Mouse (Mus musculus): ENCODE results near the gene Brd2. TPM values are rescaled to one million over a fixed set of nuclear protein-coding genes. Genes with fewer than 3 reads are reported as not detected.

Brd2 gene
- total and polyA plus RNA-seq, 3 experiments, result 99.5 to 252 (median 189) TPM

GRCm38 (mm10) chr17:34101604-34102032 lies 20.8 kb downstream of the Brd2 start (continued):
- TF ChIP-seq ZNF384 (IDR thresholded peaks at IDR 0.05; ENCODE audit: low read depth, low read length) (no peak), TCF12 (IDR thresholded peaks at IDR 0.05; ENCODE audit: low read depth, low read length) (0 out of 2 replicates have a peak, but pooled peaks have one; percentile 12), NRF1 (IDR thresholded peaks at IDR 0.05; ENCODE audit: insufficient read depth, low read depth, low read length, poor library complexity, severe bottlenecking) (no peak), MYB (IDR thresholded peaks at IDR 0.05; ENCODE audit: low read depth, low read length) (no peak), ZC3H11A (IDR thresholded peaks at IDR 0.05; ENCODE audit: low read depth, low read length) (peak; percentile 54), RCOR1 (IDR thresholded peaks at IDR 0.05; ENCODE audit: low read depth, low read length) (no peak), RAD21 (IDR thresholded peaks at IDR 0.05; ENCODE audit: low read depth, low read length) (peak; percentile 64), USF1 (IDR thresholded peaks at IDR 0.05; ENCODE audit: low read depth, low read length) (no peak), MYC (IDR thresholded peaks at IDR 0.05; ENCODE audit: low read depth, low read length) (no peak)

- no peaks in the 10 kb centered on the region for H3K27me3 ChIP-seq (ENCODE audit: control insufficient read depth in 1 of 2, insufficient read depth in 2 of 2, low read length in 2 of 2)
- no peak for DNase-seq (ENCODE audit: low read depth, low spot score)
- no peaks in the 10 kb centered on the region for H3K9me3 ChIP-seq (replicated peaks; ENCODE audit: insufficient read depth, low read length)
- no peaks in the 10 kb centered on the region; a peak in 1 of 4 replicates for H3K4me1 ChIP-seq (ENCODE audit: control insufficient read depth in 1 of 2, insufficient read depth in 2 of 2, low read length in 2 of 2)
- no peak overlapping the region for H3K9ac ChIP-seq (ENCODE audit: control insufficient read depth, low read depth, low read length, poor library complexity, severe bottlenecking)
- no peaks in the 10 kb centered on the region for H3K79me2 ChIP-seq (ENCODE audit: control insufficient read depth, insufficient read depth, low read length, poor library complexity)
- H3K4me3 ChIP-seq (ENCODE audit: control insufficient read depth in 1 of 2, insufficient read depth in 1 of 2, low read depth in 2 of 2, low read length in 2 of 2), result no peak overlapping the region
- no peaks in the 10 kb centered on the region for H3K36me3 ChIP-seq (ENCODE audit: control insufficient read depth in 1 of 2, insufficient read depth in 2 of 2, low read length in 2 of 2)
- no peak overlapping the region for H3K27ac ChIP-seq (ENCODE audit: control insufficient read depth, low read depth, low read length)
- TF ChIP-seq TAL1 (IDR thresholded peaks at IDR 0.05; ENCODE audit: low read length), result no peak
- no peak for TF ChIP-seq POLR2AphosphoS2 (IDR thresholded peaks at IDR 0.05; ENCODE audit: low read length)
- TF ChIP-seq GATA1 (IDR thresholded peaks at IDR 0.05; ENCODE audit: low read depth, low read length), result no peak
- no peak for TF ChIP-seq RAD21 (IDR thresholded peaks at IDR 0.05; ENCODE audit: low read depth, low read length)
- TF ChIP-seq ETS1 (IDR thresholded peaks at IDR 0.05; ENCODE audit: low read depth, low read length), result no peak
- TF ChIP-seq BHLHE40 (IDR thresholded peaks at IDR 0.05; ENCODE audit: borderline replicate concordance, low read depth, low read length), result no peak
- no peak for TF ChIP-seq RCOR1 (IDR thresholded peaks at IDR 0.05; ENCODE audit: low read depth, low read length)
- no peak for TF ChIP-seq POLR2AphosphoS5 (IDR thresholded peaks at IDR 0.05; ENCODE audit: borderline replicate concordance, low read depth, low read length)
- no peak for TF ChIP-seq SIN3A (IDR thresholded peaks at IDR 0.05; ENCODE audit: low read length)
- TF ChIP-seq SMC3 (IDR thresholded peaks at IDR 0.05; ENCODE audit: low read depth, low read length), result no peak
Measured at GRCm38 (mm10) chr17:34101185-34101584, 21.2 kb downstream of the Brd2 start.

DNA sequence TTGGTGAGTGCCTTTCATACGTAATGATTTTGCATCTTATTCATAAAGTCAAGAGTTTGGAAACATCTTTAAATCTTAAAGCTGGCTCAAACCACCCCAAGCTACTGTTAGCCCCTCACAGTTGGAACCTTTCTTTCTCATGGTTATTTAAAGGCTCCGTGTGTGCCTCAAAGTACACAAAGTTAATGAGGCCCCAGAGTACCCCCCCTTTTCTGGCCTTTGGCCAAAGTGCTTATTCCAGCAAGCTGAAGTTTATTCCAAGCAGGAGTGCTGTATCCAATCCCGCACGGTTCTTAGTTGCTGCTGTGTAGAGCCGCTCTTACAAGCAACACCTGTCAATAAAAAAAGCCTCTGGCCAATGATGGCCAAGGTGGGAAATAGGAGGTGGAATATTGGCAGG lies 22.9 kb downstream of the Brd2 start:
- no peak for TF ChIP-seq MAFK (IDR thresholded peaks at IDR 0.05; ENCODE audit: borderline replicate concordance, low read depth, low read length)
- H3K4me1 ChIP-seq (ENCODE audit: control insufficient read depth in 1 of 2, insufficient read depth in 2 of 2, low read length in 2 of 2), result no peaks in the 10 kb centered on the region; a peak in 1 of 4 replicates

More for the DNA sequence above, 22.9 kb downstream of the Brd2 start:
- H3K9ac ChIP-seq (ENCODE audit: control insufficient read depth, low read depth, low read length, poor library complexity, severe bottlenecking), result no peak overlapping the region
- H3K9me3 ChIP-seq (replicated peaks; ENCODE audit: insufficient read depth, low read length), result no peaks in the 10 kb centered on the region
- H3K79me2 ChIP-seq (ENCODE audit: control insufficient read depth, insufficient read depth, low read length, poor library complexity), result no peaks in the 10 kb centered on the region
- no peak for DNase-seq (ENCODE audit: low read depth, low spot score)
- no peak overlapping the region for H3K4me3 ChIP-seq (ENCODE audit: control insufficient read depth in 1 of 2, insufficient read depth in 1 of 2, low read depth in 2 of 2, low read length in 2 of 2)
- H3K27me3 ChIP-seq (ENCODE audit: control insufficient read depth in 1 of 2, insufficient read depth in 2 of 2, low read length in 2 of 2), result no peaks in the 10 kb centered on the region
- H3K36me3 ChIP-seq (ENCODE audit: control insufficient read depth in 1 of 2, insufficient read depth in 2 of 2, low read length in 2 of 2), result no peaks in the 10 kb centered on the region
- no peak overlapping the region for H3K27ac ChIP-seq (ENCODE audit: control insufficient read depth, low read depth, low read length)
